Mouse (Mus musculus): ENCODE measurements around the gene Ubash3a. TPM values are rescaled to one million over a fixed set of nuclear protein-coding genes. Genes with fewer than 3 reads are reported as not detected.

The Ubash3a gene
- polyA plus RNA-seq (2014; fragmentation: Nextera tagmentation; extraction: Ambion mirVana): 0.17 and 0.57 TPM in 2 replicates

- WGBS: 83% methylated on average over 12 of the region's 12 CpGs
- no peak within 1 kb of the TSS for H3K27ac ChIP-seq (ENCODE audit: low read depth, low read length)
- DNase-seq (ENCODE audit: low spot score) (no peak), ATAC-seq (ENCODE audit: low FRiP score) (no peak)
- no peaks in the 10 kb centered on the region for H3K27me3 ChIP-seq (ENCODE audit: control insufficient read depth, insufficient read depth, low read length)
- H3K4me3 ChIP-seq (ENCODE audit: low read depth, low read length): no peak within 1 kb of the TSS
- no peaks in the 10 kb centered on the region for H3K4me1 ChIP-seq (replicated peaks; ENCODE audit: control insufficient read depth, insufficient read depth, low read length)
- H3K4me2 ChIP-seq (replicated peaks; ENCODE audit: low read depth, low read length): no peak within 1 kb of the TSS
- H3K36me3 ChIP-seq (ENCODE audit: control insufficient read depth, insufficient read depth, low read length): no peaks in the 10 kb centered on the region
- H3K9ac ChIP-seq (ENCODE audit: low read depth, low read length): no peak within 1 kb of the TSS
- H3K9me3 ChIP-seq (ENCODE audit: control insufficient read depth, low read length): no peaks in the 10 kb centered on the region
Measured at GRCm38 (mm10) chr17:31207771-31208334, at the start of gene Ubash3a. TSS of gene Ubash3a (plus strand) at chr17:31207873.

- Histone ChIP-seq H3K27me3 (ENCODE audit: control insufficient read depth, insufficient read depth, low read length) (no peaks in the 10 kb centered on the region), H3K4me2 (replicated peaks; ENCODE audit: low read depth, low read length) (no peak overlapping the region), H3K4me1 (replicated peaks; ENCODE audit: control insufficient read depth, insufficient read depth, low read length) (no peaks in the 10 kb centered on the region), H3K9ac (ENCODE audit: low read depth, low read length) (no peak overlapping the region), H3K9me3 (ENCODE audit: control insufficient read depth, low read length) (no peaks in the 10 kb centered on the region), H3K4me3 (ENCODE audit: low read depth, low read length) (no peak overlapping the region), H3K36me3 (ENCODE audit: control insufficient read depth, insufficient read depth, low read length) (no peaks in the 10 kb centered on the region), H3K27ac (ENCODE audit: low read depth, low read length) (no peak overlapping the region)
- DNase-seq (ENCODE audit: low spot score) (no peak), ATAC-seq (ENCODE audit: low FRiP score) (no peak)
- 85% methylated on average over 6 of the region's 6 CpGs for WGBS
Measured at GRCm38 (mm10) chr17:31157921-31158320, 49.8 kb upstream of the Ubash3a start.

GRCm38 (mm10) chr17:31160291-31160690 lies 47.4 kb upstream of the Ubash3a start:
- DNase-seq (ENCODE audit: low spot score) (no peak), ATAC-seq (ENCODE audit: low FRiP score) (no peak)
- Histone ChIP-seq H3K9ac (ENCODE audit: low read depth, low read length) (no peak overlapping the region), H3K9me3 (ENCODE audit: control insufficient read depth, low read length) (no peaks in the 10 kb centered on the region), H3K27me3 (ENCODE audit: control insufficient read depth, insufficient read depth, low read length) (no peaks in the 10 kb centered on the region), H3K36me3 (ENCODE audit: control insufficient read depth, insufficient read depth, low read length) (no peaks in the 10 kb centered on the region), H3K27ac (ENCODE audit: low read depth, low read length) (no peak overlapping the region), H3K4me3 (ENCODE audit: low read depth, low read length) (no peak overlapping the region), H3K4me2 (replicated peaks; ENCODE audit: low read depth, low read length) (no peak overlapping the region), H3K4me1 (replicated peaks; ENCODE audit: control insufficient read depth, insufficient read depth, low read length) (no peaks in the 10 kb centered on the region)
- WGBS: 72% methylated on average over 4 of the region's 4 CpGs

GRCm38 (mm10) chr17:31162607-31163006 lies 45.1 kb upstream of the Ubash3a start:
- WGBS: 92% methylated on average over 12 of the region's 12 CpGs
- Histone ChIP-seq H3K4me3 (ENCODE audit: low read depth, low read length) (no peak overlapping the region), H3K9me3 (ENCODE audit: control insufficient read depth, low read length) (no peaks in the 10 kb centered on the region), H3K9ac (ENCODE audit: low read depth, low read length) (no peak overlapping the region), H3K4me1 (replicated peaks; ENCODE audit: control insufficient read depth, insufficient read depth, low read length) (no peaks in the 10 kb centered on the region), H3K4me2 (replicated peaks; ENCODE audit: low read depth, low read length) (no peak overlapping the region), H3K36me3 (ENCODE audit: control insufficient read depth, insufficient read depth, low read length) (no peaks in the 10 kb centered on the region), H3K27ac (ENCODE audit: low read depth, low read length) (no peak overlapping the region), H3K27me3 (ENCODE audit: control insufficient read depth, insufficient read depth, low read length) (no peaks in the 10 kb centered on the region)
- no peak for ATAC-seq (ENCODE audit: low FRiP score)
- no peak for DNase-seq (ENCODE audit: low spot score)

- H3K9me3 ChIP-seq (ENCODE audit: control insufficient read depth, low read length): no peaks in the 10 kb centered on the region
- H3K36me3 ChIP-seq (ENCODE audit: control insufficient read depth, insufficient read depth, low read length): no peaks in the 10 kb centered on the region
- no peaks in the 10 kb centered on the region for H3K4me1 ChIP-seq (replicated peaks; ENCODE audit: control insufficient read depth, insufficient read depth, low read length)
- no peak for DNase-seq (ENCODE audit: low spot score)
- no peak overlapping the region for H3K27ac ChIP-seq (ENCODE audit: low read depth, low read length)
- H3K27me3 ChIP-seq (ENCODE audit: control insufficient read depth, insufficient read depth, low read length): no peaks in the 10 kb centered on the region
- H3K9ac ChIP-seq (ENCODE audit: low read depth, low read length): no peak overlapping the region
- 83% methylated on average over 2 of the region's 2 CpGs for WGBS
- no peak overlapping the region for H3K4me2 ChIP-seq (replicated peaks; ENCODE audit: low read depth, low read length)
- no peak for ATAC-seq (ENCODE audit: low FRiP score)
- no peak overlapping the region for H3K4me3 ChIP-seq (ENCODE audit: low read depth, low read length)
Measured at GRCm38 (mm10) chr17:31163821-31164220, 43.9 kb upstream of the Ubash3a start.

GRCm38 (mm10) chr17:31165127-31165526 lies 42.5 kb upstream of the Ubash3a start, which contains the start of gene Tff1:
TSS of gene Tff1 (minus strand) at chr17:31165277.
- Histone ChIP-seq H3K4me1 (replicated peaks; ENCODE audit: control insufficient read depth, insufficient read depth, low read length) (no peaks in the 10 kb centered on the region), H3K36me3 (ENCODE audit: control insufficient read depth, insufficient read depth, low read length) (no peaks in the 10 kb centered on the region), H3K4me3 (ENCODE audit: low read depth, low read length) (no peak within 1 kb of the TSS), H3K9me3 (ENCODE audit: control insufficient read depth, low read length) (no peaks in the 10 kb centered on the region), H3K9ac (ENCODE audit: low read depth, low read length) (no peak within 1 kb of the TSS), H3K27ac (ENCODE audit: low read depth, low read length) (no peak within 1 kb of the TSS), H3K4me2 (replicated peaks; ENCODE audit: low read depth, low read length) (no peak within 1 kb of the TSS), H3K27me3 (ENCODE audit: control insufficient read depth, insufficient read depth, low read length) (no peaks in the 10 kb centered on the region)
- no peak for ATAC-seq (ENCODE audit: low FRiP score)
- DNase-seq (ENCODE audit: low spot score): no peak
- WGBS: 87% methylated on average over 6 of the region's 6 CpGs

- H3K9ac ChIP-seq (ENCODE audit: low read depth, low read length): no peak overlapping the region
- 88% methylated on average over 5 of the region's 5 CpGs for WGBS
- H3K4me2 ChIP-seq (replicated peaks; ENCODE audit: low read depth, low read length): no peak overlapping the region
- no peaks in the 10 kb centered on the region for H3K27me3 ChIP-seq (ENCODE audit: control insufficient read depth, insufficient read depth, low read length)
- DNase-seq (ENCODE audit: low spot score) (no peak), ATAC-seq (ENCODE audit: low FRiP score) (no peak)
- no peaks in the 10 kb centered on the region for H3K36me3 ChIP-seq (ENCODE audit: control insufficient read depth, insufficient read depth, low read length)
- no peak overlapping the region for H3K4me3 ChIP-seq (ENCODE audit: low read depth, low read length)
- no peaks in the 10 kb centered on the region for H3K4me1 ChIP-seq (replicated peaks; ENCODE audit: control insufficient read depth, insufficient read depth, low read length)
- H3K27ac ChIP-seq (ENCODE audit: low read depth, low read length): no peak overlapping the region
- no peaks in the 10 kb centered on the region for H3K9me3 ChIP-seq (ENCODE audit: control insufficient read depth, low read length)
Measured at GRCm38 (mm10) chr17:31169796-31170195, 37.9 kb upstream of the Ubash3a start.

- H3K27ac ChIP-seq (ENCODE audit: low read depth, low read length): no peak overlapping the region
- ATAC-seq (ENCODE audit: low FRiP score) (no peak), DNase-seq (ENCODE audit: low spot score) (no peak)
- H3K4me1 ChIP-seq (replicated peaks; ENCODE audit: control insufficient read depth, insufficient read depth, low read length): no peaks in the 10 kb centered on the region
- no peaks in the 10 kb centered on the region for H3K36me3 ChIP-seq (ENCODE audit: control insufficient read depth, insufficient read depth, low read length)
- no peak overlapping the region for H3K4me2 ChIP-seq (replicated peaks; ENCODE audit: low read depth, low read length)
- H3K9me3 ChIP-seq (ENCODE audit: control insufficient read depth, low read length): no peaks in the 10 kb centered on the region
- no peaks in the 10 kb centered on the region for H3K27me3 ChIP-seq (ENCODE audit: control insufficient read depth, insufficient read depth, low read length)
- no peak overlapping the region for H3K4me3 ChIP-seq (ENCODE audit: low read depth, low read length)
- WGBS: 92% methylated on average over 4 of the region's 4 CpGs
- no peak overlapping the region for H3K9ac ChIP-seq (ENCODE audit: low read depth, low read length)
Measured at GRCm38 (mm10) chr17:31176321-31176720, 31.4 kb upstream of the Ubash3a start.

GRCm38 (mm10) chr17:31181490-31181889 lies 26.2 kb upstream of the Ubash3a start:
- WGBS: 90% methylated on average over 4 of the region's 4 CpGs
- Histone ChIP-seq H3K27ac (ENCODE audit: low read depth, low read length) (no peak overlapping the region), H3K27me3 (ENCODE audit: control insufficient read depth, insufficient read depth, low read length) (no peaks in the 10 kb centered on the region), H3K36me3 (ENCODE audit: control insufficient read depth, insufficient read depth, low read length) (no peaks in the 10 kb centered on the region), H3K9ac (ENCODE audit: low read depth, low read length) (no peak overlapping the region), H3K4me2 (replicated peaks; ENCODE audit: low read depth, low read length) (no peak overlapping the region), H3K9me3 (ENCODE audit: control insufficient read depth, low read length) (no peaks in the 10 kb centered on the region), H3K4me3 (ENCODE audit: low read depth, low read length) (no peak overlapping the region), H3K4me1 (replicated peaks; ENCODE audit: control insufficient read depth, insufficient read depth, low read length) (no peaks in the 10 kb centered on the region)
- ATAC-seq (ENCODE audit: low FRiP score): no peak
- DNase-seq (ENCODE audit: low spot score): no peak
